Mouse (Mus musculus): ENCODE results near the gene Paqr5. TPM values are rescaled to one million over a fixed set of nuclear protein-coding genes. Genes with fewer than 3 reads are reported as not detected.

The Paqr5 gene
- polyA plus RNA-seq, 1 experiment from 2014 or later, result 0.39 TPM

- no peaks in the 10 kb centered on the region for H3K9me3 ChIP-seq
- DNase-seq (ENCODE audit: low spot score), result peak; percentile 81
Measured at GRCm38 (mm10) chr9:61910526-61911256, 116.0 kb downstream of the Paqr5 start.

GRCm38 (mm10) chr9:61909633-61910032 is 117.0 kb downstream of the Paqr5 start:
- Histone ChIP-seq H3K36me3 (peaks cover 22% of the 10 kb centered on the region), H3K4me1 (peaks cover 17% of the 10 kb centered on the region), H3K27ac (no peak overlapping the region), H3K27me3 (ENCODE audit: insufficient read depth, poor library complexity, severe bottlenecking) (no peaks in the 10 kb centered on the region), H3K4me3 (no peak overlapping the region), H3K9me3 (no peaks in the 10 kb centered on the region)
- WGBS, result 74% methylated on average over 1 of the region's 1 CpGs
- DNase-seq (ENCODE audit: low spot score), result no peak

More at GRCm38 (mm10) chr9:61910526-61911256, 116.0 kb downstream of the Paqr5 start:
- Histone ChIP-seq H3K4me1 (peaks cover 20% of the 10 kb centered on the region), H3K36me3 (peaks cover 22% of the 10 kb centered on the region), H3K27ac (no peak overlapping the region), H3K27me3 (ENCODE audit: insufficient read depth, poor library complexity, severe bottlenecking) (no peaks in the 10 kb centered on the region), H3K4me3 (no peak overlapping the region)
- WGBS, result 27% methylated on average over 20 of the region's 20 CpGs

- 89% methylated on average over 11 of the region's 11 CpGs for WGBS
- no peak overlapping the region for H3K27ac ChIP-seq
- no peak overlapping the region for H3K4me3 ChIP-seq
- peak; percentile 74 for DNase-seq (ENCODE audit: low spot score)
- peaks cover 22% of the 10 kb centered on the region for H3K36me3 ChIP-seq
- peaks cover 25% of the 10 kb centered on the region for H3K4me1 ChIP-seq
- H3K9me3 ChIP-seq, result no peaks in the 10 kb centered on the region
- no peaks in the 10 kb centered on the region for H3K27me3 ChIP-seq (ENCODE audit: insufficient read depth, poor library complexity, severe bottlenecking)
Measured at GRCm38 (mm10) chr9:61908832-61909407, 117.7 kb downstream of the Paqr5 start.

GRCm38 (mm10) chr9:61908341-61908740 is 118.3 kb downstream of the Paqr5 start:
- DNase-seq (ENCODE audit: low spot score), result no peak
- Histone ChIP-seq H3K27me3 (ENCODE audit: insufficient read depth, poor library complexity, severe bottlenecking) (peaks cover 4% of the 10 kb centered on the region; the same call in 1 of the 2 replicates), H3K9me3 (no peaks in the 10 kb centered on the region), H3K36me3 (peaks cover 19% of the 10 kb centered on the region), H3K4me3 (no peak overlapping the region), H3K4me1 (peaks cover 26% of the 10 kb centered on the region), H3K27ac (no peak overlapping the region)
- WGBS, result 75% methylated on average over 3 of the region's 3 CpGs

GRCm38 (mm10) chr9:61907621-61908295 is 118.9 kb downstream of the Paqr5 start:
- Histone ChIP-seq H3K4me1 (peaks cover 22% of the 10 kb centered on the region), H3K27me3 (ENCODE audit: insufficient read depth, poor library complexity, severe bottlenecking) (peaks cover 10% of the 10 kb centered on the region; the same call in 1 of the 2 replicates), H3K4me3 (no peak overlapping the region), H3K27ac (no peak overlapping the region), H3K9me3 (no peaks in the 10 kb centered on the region), H3K36me3 (peaks cover 13% of the 10 kb centered on the region)
- WGBS, result 75% methylated on average over 4 of the region's 4 CpGs
- no peak for DNase-seq (ENCODE audit: low spot score)

GRCm38 (mm10) chr9:61906912-61907311 is 119.7 kb downstream of the Paqr5 start:
- peak; percentile 82 for DNase-seq (ENCODE audit: low spot score)
- Histone ChIP-seq H3K27ac (no peak overlapping the region), H3K4me1 (peaks cover 17% of the 10 kb centered on the region), H3K36me3 (peaks cover 5% of the 10 kb centered on the region), H3K9me3 (no peaks in the 10 kb centered on the region), H3K27me3 (ENCODE audit: insufficient read depth, poor library complexity, severe bottlenecking) (peaks cover 18% of the 10 kb centered on the region), H3K4me3 (no peak overlapping the region)
- WGBS, result 64% methylated on average over 10 of the region's 10 CpGs

GRCm38 (mm10) chr9:61905576-61905975 is 121.1 kb downstream of the Paqr5 start:
- 84% methylated on average over 5 of the region's 5 CpGs for WGBS
- Histone ChIP-seq H3K36me3 (no peaks in the 10 kb centered on the region), H3K4me3 (no peak overlapping the region), H3K4me1 (peaks cover 12% of the 10 kb centered on the region), H3K9me3 (no peaks in the 10 kb centered on the region), H3K27ac (no peak overlapping the region), H3K27me3 (ENCODE audit: insufficient read depth, poor library complexity, severe bottlenecking) (peaks cover 32% of the 10 kb centered on the region)
- DNase-seq (ENCODE audit: low spot score), result no peak

GRCm38 (mm10) chr9:61904201-61904600 is 122.5 kb downstream of the Paqr5 start:
- Histone ChIP-seq H3K9me3 (no peaks in the 10 kb centered on the region), H3K4me1 (peaks cover 10% of the 10 kb centered on the region), H3K27me3 (ENCODE audit: insufficient read depth, poor library complexity, severe bottlenecking) (peaks cover 43% of the 10 kb centered on the region), H3K4me3 (no peak overlapping the region), H3K36me3 (no peaks in the 10 kb centered on the region), H3K27ac (peak overlapping the region; percentile 25; the same call in 1 of the 2 replicates)
- WGBS, result 22% methylated on average over 7 of the region's 7 CpGs
- no peak for DNase-seq (ENCODE audit: low spot score)

Other genes with a start within 250 kb of the Paqr5 start
- gene Rplp1, start 112.3 kb downstream of the Paqr5 start, polyA plus RNA-seq (2016; fragmentation: Nextera tagmentation; extraction: Ambion mirVana), result 900 and 968 TPM in 2 replicates
- 105 and 112 TPM in 2 replicates for gene Kif23, start 80.1 kb downstream of the Paqr5 start, polyA plus RNA-seq (2016; fragmentation: Nextera tagmentation; extraction: Ambion mirVana)
- 15.6 and 17.6 TPM in 2 replicates for gene Glce, start 95.8 kb upstream of the Paqr5 start, polyA plus RNA-seq (2016; fragmentation: Nextera tagmentation; extraction: Ambion mirVana)

Measured in heart, embryonic 10.5 days (tissue).